Mouse (Mus musculus) liver, embryonic 16.5 days (tissue): ENCODE results near the gene Tmem252. TPM values are rescaled to one million over a fixed set of nuclear protein-coding genes. Genes with fewer than 3 reads are reported as not detected.

Source experiments
- ATAC-seq: fragments of 200-750 bp; cut with Nextera tagmentation; 2 replicates; pipeline ENCODE4 v1.8.0; 2017; ENCODE audit warnings: low read depth, mild to moderate bottlenecking, moderate number of reproducible peaks, moderate library complexity
- H3K27ac ChIP-seq: fragments of 300-500 bp; sonication (generic); 2 replicates; pipeline ENCODE4 v1.5.1; 2014; ENCODE audit warnings: mild to moderate bottlenecking, low read length
- H3K27me3 ChIP-seq: fragments of 300-500 bp; sonication (generic); 2 replicates; pipeline ENCODE4 v1.6.1; 2014; ENCODE audit warnings: low read depth, low read length, mixed read lengths; ENCODE audit not compliant: control insufficient read depth, insufficient read depth
- H3K36me3 ChIP-seq: fragments of 300-500 bp; sonication (generic); 2 replicates; pipeline ENCODE4 v1.6.1; 2014; ENCODE audit warnings: mild to moderate bottlenecking; ENCODE audit not compliant: control insufficient read depth, insufficient read depth
- H3K4me1 ChIP-seq: fragments of 300-500 bp; sonication (generic); 2 replicates; pipeline ENCODE4 v1.6.1; 2014; ENCODE audit warnings: low read depth, low read length, mixed read lengths; ENCODE audit not compliant: control insufficient read depth
- H3K4me2 ChIP-seq: fragments of 300-500 bp; sonication (generic); 2 replicates; pipeline ENCODE4 v1.6.1; 2014; ENCODE audit warnings: low read depth, low read length, mixed read lengths
- H3K4me3 ChIP-seq: fragments of 300-500 bp; sonication (generic); 2 replicates; pipeline ENCODE4 v1.5.1; 2014; ENCODE audit warnings: low read depth, mild to moderate bottlenecking, low read length
- H3K9ac ChIP-seq: fragments of 300-500 bp; sonication (generic); 2 replicates; pipeline ENCODE4 v1.6.1; 2014; ENCODE audit warnings: low read depth, low read length
- H3K9me3 ChIP-seq: fragments of 300-500 bp; sonication (generic); replicated peaks from 2 replicates; pipeline ENCODE4 v1.6.1; 2016; ENCODE audit warnings: low read length; ENCODE audit not compliant: control insufficient read depth
- WGBS: fragments of 180-500 bp; shearing (Covaris S2); extraction: QIAGEN DNeasy Blood & Tissue Kit; methylation state at CpG from one replicate; pipeline ENCODE4 v1.1.7; 2014; ENCODE audit not compliant: insufficient replicate concordance; 5-methylcytosine and 5-hydroxymethylcytosine counted together
- polyA plus RNA-seq: library from polyadenylated mRNA; unstranded; fragments of >200 nt; fragmentation: Nextera tagmentation; extraction: Ambion mirVana; gene quantifications from 2 replicates; pipeline ENCODE4 v1.2.1, GENCODE M21; 2015

Gene Tmem252
- 0.12 and 0.20 TPM in 2 replicates for polyA plus RNA-seq

- ATAC-seq: no peak
- 45% methylated on average over 4 of the region's 4 CpGs for WGBS
- no peak within 1 kb of the TSS for H3K4me3 ChIP-seq
These were observed at the start of gene Tmem252 for GRCm38 (mm10) chr19:24673762-24674161. Gene Tmem252, plus strand, starts transcription at chr19:24674008.

GRCm38 (mm10) chr19:24628049-24628448 is 45.8 kb upstream of the Tmem252 start:
- Histone ChIP-seq H3K27me3 (no peaks in the 10 kb centered on the region), H3K27ac (no peak overlapping the region), H3K4me3 (no peak overlapping the region), H3K36me3 (no peaks in the 10 kb centered on the region), H3K4me2 (no peak overlapping the region), H3K9ac (no peak overlapping the region), H3K4me1 (no peaks in the 10 kb centered on the region), H3K9me3 (no peaks in the 10 kb centered on the region)
- no peak for ATAC-seq
- WGBS: 67% methylated on average over 4 of the region's 4 CpGs

More at GRCm38 (mm10) chr19:24673762-24674161, at the start of gene Tmem252:
- Histone ChIP-seq H3K4me2 (no peak within 1 kb of the TSS), H3K27ac (no peak within 1 kb of the TSS), H3K4me1 (no peaks in the 10 kb centered on the region), H3K9me3 (no peaks in the 10 kb centered on the region), H3K36me3 (no peaks in the 10 kb centered on the region), H3K27me3 (no peaks in the 10 kb centered on the region), H3K9ac (no peak within 1 kb of the TSS)

GRCm38 (mm10) chr19:24633008-24633407 is 40.8 kb upstream of the Tmem252 start:
- H3K4me3 ChIP-seq: no peak overlapping the region
- no peaks in the 10 kb centered on the region for H3K9me3 ChIP-seq
- H3K9ac ChIP-seq: no peak overlapping the region
- H3K4me1 ChIP-seq: no peaks in the 10 kb centered on the region
- H3K4me2 ChIP-seq: no peak overlapping the region
- no peaks in the 10 kb centered on the region for H3K36me3 ChIP-seq
- no peak overlapping the region for H3K27ac ChIP-seq
- 55% methylated on average over 3 of the region's 3 CpGs for WGBS
- no peak for ATAC-seq
- no peaks in the 10 kb centered on the region for H3K27me3 ChIP-seq

- Histone ChIP-seq H3K27me3 (no peaks in the 10 kb centered on the region), H3K9ac (no peak overlapping the region), H3K4me3 (no peak overlapping the region), H3K4me1 (no peaks in the 10 kb centered on the region), H3K9me3 (no peaks in the 10 kb centered on the region), H3K27ac (no peak overlapping the region), H3K36me3 (no peaks in the 10 kb centered on the region), H3K4me2 (no peak overlapping the region)
- 3% methylated on average over 7 of the region's 7 CpGs for WGBS
- no peak for ATAC-seq
These were observed 39.2 kb upstream of the Tmem252 start for GRCm38 (mm10) chr19:24634602-24635001.

- ATAC-seq: no peak
These were observed 37.2 kb upstream of the Tmem252 start for GRCm38 (mm10) chr19:24636616-24637015.

GRCm38 (mm10) chr19:24637988-24638387 is 35.8 kb upstream of the Tmem252 start:
- H3K36me3 ChIP-seq: no peaks in the 10 kb centered on the region
- no peak overlapping the region for H3K4me3 ChIP-seq
- no peak overlapping the region for H3K9ac ChIP-seq
- ATAC-seq: no peak
- no peaks in the 10 kb centered on the region for H3K4me1 ChIP-seq
- no peak overlapping the region for H3K27ac ChIP-seq
- WGBS: 67% methylated on average over 6 of the region's 6 CpGs
- no peak overlapping the region for H3K4me2 ChIP-seq
- no peaks in the 10 kb centered on the region for H3K27me3 ChIP-seq
- H3K9me3 ChIP-seq: no peaks in the 10 kb centered on the region

More at GRCm38 (mm10) chr19:24636616-24637015, 37.2 kb upstream of the Tmem252 start:
- no peak overlapping the region for H3K4me3 ChIP-seq
- H3K36me3 ChIP-seq: no peaks in the 10 kb centered on the region
- H3K9me3 ChIP-seq: no peaks in the 10 kb centered on the region
- 59% methylated on average over 10 of the region's 10 CpGs for WGBS
- H3K4me1 ChIP-seq: no peaks in the 10 kb centered on the region
- no peak overlapping the region for H3K27ac ChIP-seq
- no peaks in the 10 kb centered on the region for H3K27me3 ChIP-seq
- no peak overlapping the region for H3K4me2 ChIP-seq
- no peak overlapping the region for H3K9ac ChIP-seq

- Histone ChIP-seq H3K9me3 (no peaks in the 10 kb centered on the region), H3K4me3 (no peak overlapping the region), H3K36me3 (no peaks in the 10 kb centered on the region), H3K27me3 (no peaks in the 10 kb centered on the region), H3K27ac (no peak overlapping the region), H3K4me1 (no peaks in the 10 kb centered on the region), H3K9ac (no peak overlapping the region), H3K4me2 (no peak overlapping the region)
- no peak for ATAC-seq
- 65% methylated on average over 6 of the region's 6 CpGs for WGBS
These were observed 32.8 kb upstream of the Tmem252 start for GRCm38 (mm10) chr19:24640982-24641381.

- Histone ChIP-seq H3K4me2 (no peak overlapping the region), H3K36me3 (no peaks in the 10 kb centered on the region), H3K27me3 (no peaks in the 10 kb centered on the region), H3K4me1 (no peaks in the 10 kb centered on the region), H3K9ac (no peak overlapping the region), H3K4me3 (no peak overlapping the region), H3K9me3 (no peaks in the 10 kb centered on the region), H3K27ac (no peak overlapping the region)
- no peak for ATAC-seq
- 63% methylated on average over 10 of the region's 10 CpGs for WGBS
These were observed 28.8 kb upstream of the Tmem252 start for GRCm38 (mm10) chr19:24644971-24645370.

- Histone ChIP-seq H3K27me3 (no peaks in the 10 kb centered on the region), H3K4me1 (no peaks in the 10 kb centered on the region), H3K36me3 (no peaks in the 10 kb centered on the region), H3K4me2 (no peak overlapping the region), H3K27ac (no peak overlapping the region), H3K4me3 (no peak overlapping the region), H3K9ac (no peak overlapping the region), H3K9me3 (no peaks in the 10 kb centered on the region)
- WGBS: 47% methylated on average over 8 of the region's 8 CpGs
- ATAC-seq: no peak
These were observed 27.5 kb upstream of the Tmem252 start for GRCm38 (mm10) chr19:24646162-24646829.
